Mouse (Mus musculus) megakaryocyte-erythroid progenitor cell, adult 5-6 weeks (primary cell): Measurements from ENCODE around the gene Zfp950. TPM values are rescaled to one million over a fixed set of nuclear protein-coding genes. Genes with fewer than 3 reads are reported as not detected.

Source experiments
- ATAC-seq: replicated peaks from 2 replicates; pipeline ENCODE4 v1.8.0; 2016; ENCODE audit warnings: mild to moderate bottlenecking, inconsistent platforms; ENCODE audit not compliant: severe bottlenecking, poor library complexity, low FRiP score, low TSS enrichment
- total RNA-seq, 2 experiments: library from RNA; stranded (forward) in 1 of 2; stranded (reverse) in 1 of 2; fragments of 200-1000, 215-1000 nt in 1 of 2; fragments of >200 nt in 1 of 2; fragmentation: Nextera tagmentation in 1 of 2; gene quantifications; 2 replicates each; pipeline ENCODE4 v1.2.3; 2014 to 2017

The Zfp950 gene
- total RNA-seq, 2 experiments from 2014 or later, result 27.7 to 40.7 TPM

- no peak for ATAC-seq
These were observed 75.6 kb downstream of the Zfp950 start for GRCm38 (mm10) chr19:61065011-61065410.

GRCm38 (mm10) chr19:61064386-61064785 lies 76.3 kb downstream of the Zfp950 start:
- ATAC-seq, result no peak

DNA sequence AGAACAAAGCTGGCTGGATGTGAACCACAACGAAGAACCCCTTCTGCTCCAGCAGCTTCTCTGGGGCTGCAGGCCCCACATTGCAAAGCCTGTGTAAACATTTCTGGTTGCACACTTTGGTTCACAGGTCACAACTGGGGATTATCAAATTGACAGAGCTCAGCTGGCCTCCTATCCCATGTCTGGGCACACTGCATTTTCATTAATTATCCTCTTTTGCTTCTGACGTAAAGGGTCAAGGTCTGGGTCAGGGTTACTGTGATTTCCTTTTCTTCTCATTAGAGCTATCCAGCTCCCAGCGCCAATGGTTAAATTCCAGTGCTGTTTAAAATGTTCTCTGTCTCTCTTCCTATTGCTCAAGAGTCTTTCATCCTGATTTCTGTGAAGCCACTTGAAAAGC lies 83.1 kb downstream of the Zfp950 start:
- ATAC-seq, result no peak

DNA sequence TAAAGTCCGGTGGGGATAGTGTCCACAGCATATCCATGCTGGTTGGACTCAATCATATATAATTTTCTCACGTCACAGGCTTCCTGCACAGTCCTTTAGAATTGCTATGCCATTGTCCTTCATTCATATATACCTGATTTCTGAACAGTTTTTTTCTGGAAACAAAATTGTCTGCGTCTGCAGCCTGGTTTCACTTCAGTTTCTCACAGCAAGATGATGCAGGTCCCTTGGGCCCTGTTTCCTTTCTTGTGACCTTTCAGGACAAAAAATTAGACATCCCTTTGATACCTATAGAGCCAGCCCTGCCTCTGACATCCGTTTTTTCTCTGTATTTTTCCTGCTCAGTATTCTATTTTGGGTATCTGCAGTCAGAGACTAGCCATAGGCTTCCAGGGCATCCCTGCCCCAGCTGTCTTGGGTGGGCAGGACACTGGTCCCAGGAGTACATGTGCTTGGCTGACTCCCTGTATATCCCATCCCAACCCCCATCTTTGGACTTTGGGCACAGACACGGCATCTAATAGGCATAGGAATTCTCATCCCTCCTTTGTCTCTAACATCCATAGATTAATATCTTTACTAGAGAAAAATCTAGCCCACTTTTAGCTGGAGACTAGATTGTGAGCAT lies 83.7 kb downstream of the Zfp950 start:
- no peak for ATAC-seq

DNA sequence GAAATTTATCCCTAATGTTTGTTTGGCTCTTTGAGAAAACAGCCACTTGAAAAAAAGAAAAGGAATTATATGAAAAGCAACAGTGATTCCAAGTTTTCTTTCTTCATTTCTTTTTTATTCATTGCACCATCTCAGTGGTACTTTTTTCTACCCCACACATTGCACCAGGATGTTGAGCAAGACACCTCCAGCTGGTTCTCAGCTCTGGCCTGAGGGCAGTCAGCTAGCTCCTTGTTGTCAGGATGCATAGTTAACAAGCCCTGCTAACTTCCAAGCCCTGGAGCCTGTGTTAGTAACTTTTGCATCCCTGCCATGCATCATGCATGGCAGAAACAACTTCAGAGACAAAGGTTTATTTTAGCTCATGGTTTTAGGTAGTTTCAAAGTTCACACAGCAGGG lies 87.9 kb downstream of the Zfp950 start:
- ATAC-seq, result no peak

DNA sequence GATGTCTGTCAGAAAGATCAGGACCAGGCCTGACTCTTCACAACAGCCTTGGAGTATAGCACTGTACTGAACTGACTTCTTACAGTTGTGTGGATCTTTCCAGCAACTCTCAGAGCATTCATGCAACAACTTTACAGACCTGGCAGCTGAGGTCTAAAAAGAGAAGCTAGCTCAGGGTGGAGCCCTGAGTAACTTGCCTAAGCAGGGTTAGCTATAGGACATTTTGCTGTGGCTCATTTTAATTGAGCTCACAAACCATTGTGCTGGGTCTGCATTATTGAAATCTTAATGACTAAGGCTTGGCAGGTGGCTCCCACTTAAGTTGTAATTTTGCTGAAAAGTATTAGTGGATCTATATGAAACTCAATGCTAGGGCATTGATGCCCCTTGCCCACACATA lies 88.6 kb downstream of the Zfp950 start:
- no peak for ATAC-seq

GRCm38 (mm10) chr19:61051151-61051550 lies 89.5 kb downstream of the Zfp950 start:
- no peak for ATAC-seq

DNA sequence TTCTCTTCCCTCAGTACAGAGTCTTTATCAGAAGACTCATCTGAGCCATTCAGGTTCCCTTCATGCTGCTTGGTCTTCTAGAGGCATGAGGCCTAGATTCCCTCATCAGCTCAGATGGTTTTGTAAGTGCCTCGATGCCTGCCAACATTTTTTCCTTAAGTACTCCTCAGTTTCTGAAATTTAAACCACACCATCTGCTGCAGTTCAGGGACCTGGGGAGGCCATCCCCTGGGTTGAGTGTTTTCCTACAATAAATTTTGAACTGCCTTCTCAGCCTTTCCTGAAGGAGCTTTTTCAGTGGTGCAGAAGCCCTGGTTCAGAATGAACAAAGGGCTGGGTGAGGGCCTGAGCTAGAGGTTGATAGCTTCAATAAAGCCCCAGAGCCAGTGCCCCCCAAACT lies 91.2 kb downstream of the Zfp950 start:
- ATAC-seq, result no peak

DNA sequence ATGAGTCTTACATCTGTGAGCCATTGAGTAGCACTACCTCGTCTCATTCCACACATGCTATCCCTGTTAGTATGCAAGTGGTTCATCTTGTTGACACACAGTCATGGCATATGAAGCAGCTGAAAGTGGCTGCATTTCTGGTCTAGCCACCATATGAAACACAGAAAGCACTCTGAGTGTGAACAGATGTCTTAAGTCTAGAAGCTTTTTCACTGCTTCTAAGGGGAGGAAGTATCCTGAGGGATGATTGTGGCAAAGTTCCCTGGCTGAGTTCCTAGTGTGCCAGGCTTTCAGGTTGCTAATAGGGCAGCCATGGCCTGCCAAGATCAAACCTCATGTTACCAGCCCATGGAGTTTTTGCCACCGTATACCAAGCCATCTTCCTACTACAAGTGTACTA lies 92.0 kb downstream of the Zfp950 start:
- ATAC-seq, result no peak

GRCm38 (mm10) chr19:61039151-61039550 lies 101.5 kb downstream of the Zfp950 start:
- no peak for ATAC-seq

DNA sequence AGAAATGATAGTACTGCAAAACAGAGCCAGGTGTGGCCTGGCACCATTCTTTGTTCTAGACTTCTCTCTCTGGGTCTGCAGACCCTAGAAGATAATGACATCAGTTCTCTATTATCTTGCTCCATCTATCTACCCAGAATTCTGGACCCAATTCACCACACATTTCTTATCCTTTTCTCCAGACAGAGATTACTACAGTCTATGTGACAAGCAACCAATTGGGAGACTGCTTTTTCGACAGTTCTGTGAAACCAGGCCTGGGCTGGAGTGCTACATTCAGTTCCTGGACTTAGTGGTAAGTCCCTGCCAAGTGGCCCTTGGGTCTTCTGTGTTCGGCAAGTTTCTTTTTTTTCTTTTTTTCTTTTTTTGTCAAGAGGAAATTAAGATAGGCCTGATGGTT lies 109.1 kb downstream of the Zfp950 start:
- ATAC-seq, result no peak

DNA sequence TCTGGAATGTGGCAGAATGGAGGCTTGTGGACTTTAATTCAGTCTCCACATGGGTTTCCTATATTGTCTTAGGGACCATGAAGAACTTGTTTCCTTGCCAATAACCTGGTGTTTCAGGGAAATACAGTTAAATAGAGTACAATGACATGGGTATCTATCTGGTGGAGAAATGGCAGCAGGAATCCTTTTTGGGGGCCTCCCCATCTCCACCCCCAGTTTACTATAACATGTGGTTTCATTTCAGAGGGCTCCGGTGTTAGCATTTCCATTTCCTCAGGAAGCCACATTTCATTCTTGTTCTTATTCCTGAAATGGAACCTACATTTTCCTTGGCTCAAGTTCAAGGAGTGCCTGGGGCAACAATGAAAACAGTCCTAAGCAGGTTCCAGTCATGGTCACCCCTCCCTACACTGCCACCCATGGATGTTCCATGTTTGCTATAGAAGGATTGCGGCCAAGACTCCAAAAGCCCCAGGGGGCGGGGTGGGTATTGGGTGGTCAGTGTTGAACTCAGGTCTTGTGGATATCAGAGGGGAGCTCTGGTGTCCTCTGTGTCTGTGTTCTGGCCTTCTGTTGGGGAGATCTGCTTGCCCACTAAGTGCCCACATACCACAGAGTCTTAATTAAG lies 118.6 kb downstream of the Zfp950 start:
- ATAC-seq, result no peak

- ATAC-seq, result no peak
These were observed 119.1 kb downstream of the Zfp950 start for GRCm38 (mm10) chr19:61021502-61021901.

- no peak for ATAC-seq
These were observed 123.0 kb downstream of the Zfp950 start for GRCm38 (mm10) chr19:61017477-61018266.

- no peak for ATAC-seq
These were observed 131.4 kb downstream of the Zfp950 start for GRCm38 (mm10) chr19:61009266-61009665.

Other genes starting within 250 kb of the Zfp950 start
- 1.1 TPM in 1 of 2 replicates, not detected in the other for gene Gm7102, start 35.5 kb upstream of the Zfp950 start, total RNA-seq (2014; fragmentation: Nextera tagmentation)
- not detected in 2 replicates for gene Gm7102, start 35.5 kb upstream of the Zfp950 start, total RNA-seq (2017)
- gene Gm6020, start 43.0 kb upstream of the Zfp950 start, total RNA-seq (2014; fragmentation: Nextera tagmentation), result not detected in 2 replicates
- gene Gm6020, start 43.0 kb upstream of the Zfp950 start, total RNA-seq (2017), result not detected in 2 replicates
- gene Csf2ra, start 87.6 kb upstream of the Zfp950 start, total RNA-seq (2014; fragmentation: Nextera tagmentation), result 27.9 and 37.1 TPM in 2 replicates
- 6.1 and 16.6 TPM in 2 replicates for gene Csf2ra, start 87.6 kb upstream of the Zfp950 start, total RNA-seq (2017)
- gene Gm21060, start 156.2 kb upstream of the Zfp950 start, total RNA-seq (2014; fragmentation: Nextera tagmentation), result not detected in 2 replicates
- not detected in 2 replicates for gene Gm21060, start 156.2 kb upstream of the Zfp950 start, total RNA-seq (2017)